Mouse (Mus musculus) thymus, postnatal 25 days (tissue): ENCODE measurements around the gene Hist2h4.
"Not testable (repeated sequence)": the region's sequence is repeated elsewhere in the genome, so short reads cannot be mapped to it uniquely, and the experiment has no call there.

Experiments
- DNase-seq: peaks from one replicate; pipeline ENCODE4 v3.0.0; 2022

The Hist2h4 gene

GRCm38 (mm10) chr3:96268776-96269378 is 5.8 kb upstream of the Hist2h4 start:
- peak; percentile 56 for DNase-seq

- DNase-seq = peak; percentile 85
Observed at GRCm38 (mm10) chr3:96268051-96268775, 5.1 kb upstream of the Hist2h4 start, which contains the start of gene Hist2h3b. Gene Hist2h3b (plus strand): TSS chr3:96268654.

GRCm38 (mm10) chr3:96267541-96267940 is 4.4 kb upstream of the Hist2h4 start:
- no peak for DNase-seq

GRCm38 (mm10) chr3:96266132-96266710 is 3.1 kb upstream of the Hist2h4 start:
- no peak for DNase-seq

- peak; percentile 42 for DNase-seq
Observed at GRCm38 (mm10) chr3:96264404-96264949, 1.4 kb upstream of the Hist2h4 start.

- peak; percentile 65 for DNase-seq
Observed at GRCm38 (mm10) chr3:96263558-96264403, 670 bp upstream of the Hist2h4 start.

GRCm38 (mm10) chr3:96262216-96262875 is 765 bp downstream of the Hist2h4 start:
- DNase-seq = peak; percentile 60

GRCm38 (mm10) chr3:96261623-96262022 is 1.5 kb downstream of the Hist2h4 start:
- no peak for DNase-seq

GRCm38 (mm10) chr3:96260220-96260619 is 2.9 kb downstream of the Hist2h4 start:
- no peak for DNase-seq

GRCm38 (mm10) chr3:96257190-96257589 is 5.9 kb downstream of the Hist2h4 start:
- DNase-seq = no peak

GRCm38 (mm10) chr3:96255926-96256593 is 7.1 kb downstream of the Hist2h4 start:
- no peak for DNase-seq

- DNase-seq = no peak
Observed at GRCm38 (mm10) chr3:96254683-96255355, 8.3 kb downstream of the Hist2h4 start.

- no peak for DNase-seq
Observed at GRCm38 (mm10) chr3:96251787-96252186, 11.3 kb downstream of the Hist2h4 start.

GRCm38 (mm10) chr3:96250890-96251289 is 12.2 kb downstream of the Hist2h4 start:
- DNase-seq = no peak

- DNase-seq = no peak
Observed at GRCm38 (mm10) chr3:96249034-96249345, 14.1 kb downstream of the Hist2h4 start.

- DNase-seq = no peak
Observed at GRCm38 (mm10) chr3:96248141-96249033, 14.7 kb downstream of the Hist2h4 start.

- DNase-seq = no peak
Observed at GRCm38 (mm10) chr3:96247356-96248140, 15.6 kb downstream of the Hist2h4 start.

GRCm38 (mm10) chr3:96246427-96246856 is 16.7 kb downstream of the Hist2h4 start, which contains the start of gene Hist2h3c1:
Gene Hist2h3c1 (plus strand): TSS chr3:96246685.
- not testable (repeated sequence) for DNase-seq

GRCm38 (mm10) chr3:96246018-96246417 is 17.1 kb downstream of the Hist2h4 start:
- DNase-seq = not testable (repeated sequence)
